Mouse (Mus musculus) MEL (cell line): ENCODE data around the gene Ankrd66. TPM values are rescaled to one million over a fixed set of nuclear protein-coding genes. Genes with fewer than 3 reads are reported as not detected.

Source experiments
- DNase-seq: peaks from one replicate; pipeline ENCODE4 v3.0.0; 2011; ENCODE audit warnings: low read depth, low spot score
- H3K27ac ChIP-seq: 2 replicates; pipeline ENCODE4 v1.5.1; 2012; ENCODE audit warnings: low read depth, mild to moderate bottlenecking, control low read depth, low read length, moderate library complexity; ENCODE audit not compliant: control insufficient read depth
- H3K27me3 ChIP-seq, 2 experiments: fragments of 150-350 bp in 1 of 2; sonication (generic) in 1 of 2; 2 replicates each; pipeline ENCODE4 v1.6.1; 2012; ENCODE audit warnings: low read length in 2 of 2, mild to moderate bottlenecking in 2 of 2, improper control_type of control experiment in 1 of 2, moderate library complexity in 1 of 2; ENCODE audit not compliant: insufficient read depth in 2 of 2, control insufficient read depth in 1 of 2
- H3K36me3 ChIP-seq, 2 experiments: 2 replicates each; pipeline ENCODE4 v1.6.1; 2012 to 2014; ENCODE audit warnings: low read length in 2 of 2, improper control_type of control experiment in 1 of 2, inconsistent platforms in 1 of 2, mild to moderate bottlenecking in 1 of 2; ENCODE audit not compliant: insufficient read depth in 2 of 2, control insufficient read depth in 1 of 2
- H3K4me1 ChIP-seq, 2 experiments: fragments of 150-350 bp in 1 of 2; sonication (generic) in 1 of 2; 2 replicates each; pipeline ENCODE4 v1.6.1; 2012; ENCODE audit warnings: low read length in 2 of 2, improper control_type of control experiment in 1 of 2, mild to moderate bottlenecking in 1 of 2; ENCODE audit not compliant: insufficient read depth in 2 of 2, control insufficient read depth in 1 of 2
- H3K4me3 ChIP-seq, 2 experiments: fragments of 150-350 bp in 1 of 2; sonication (generic) in 1 of 2; 2 replicates each; pipeline ENCODE4 v1.5.1; 2012; ENCODE audit warnings: low read depth in 2 of 2, low read length in 2 of 2, mild to moderate bottlenecking in 2 of 2, moderate library complexity in 2 of 2, control low read depth in 1 of 2, improper control_type of control experiment in 1 of 2; ENCODE audit not compliant: control insufficient read depth in 1 of 2, insufficient read depth in 1 of 2
- H3K79me2 ChIP-seq: 2 replicates; pipeline ENCODE4 v1.6.1; 2012; ENCODE audit warnings: mild to moderate bottlenecking, low read length, moderate library complexity; ENCODE audit not compliant: control insufficient read depth, poor library complexity, insufficient read depth
- H3K9ac ChIP-seq: 2 replicates; pipeline ENCODE4 v1.6.1; 2012; ENCODE audit warnings: low read depth, mild to moderate bottlenecking, control low read depth, low read length, moderate library complexity; ENCODE audit not compliant: control insufficient read depth, poor library complexity, severe bottlenecking
- H3K9me3 ChIP-seq: fragments of 150-350 bp; sonication (generic); replicated peaks from 2 replicates; pipeline ENCODE4 v1.6.1; 2012; ENCODE audit warnings: mild to moderate bottlenecking, low read length, improper control_type of control experiment, moderate library complexity; ENCODE audit not compliant: insufficient read depth
- CTCF ChIP-seq, 3 experiments: IDR thresholded peaks in 2 of 3; conservative IDR thresholded peaks in 1 of 3; 2 replicates each; pipeline ENCODE4 v1.5.1; 2011 to 2012; ENCODE audit warnings: low read length in 3 of 3, low read depth in 2 of 3, mild to moderate bottlenecking in 2 of 3, improper control_type of control experiment in 1 of 3, inconsistent platforms in 1 of 3, mixed read lengths in 1 of 3, moderate library complexity in 1 of 3; ENCODE audit not compliant: control insufficient read depth in 1 of 3, insufficient read depth in 1 of 3, poor library complexity in 1 of 3, severe bottlenecking in 1 of 3
- E2F4 ChIP-seq: IDR thresholded peaks from 2 replicates; pipeline ENCODE4 v1.6.1; 2011; ENCODE audit warnings: low read depth, low read length, improper control_type of control experiment, borderline replicate concordance
- JUND ChIP-seq: IDR thresholded peaks from 2 replicates; pipeline ENCODE4 v1.6.1; 2011; ENCODE audit warnings: low read depth, mild to moderate bottlenecking, improper control_type of control experiment, low read length
- MAX ChIP-seq: IDR thresholded peaks from 2 replicates; pipeline ENCODE4 v1.6.1; 2011; ENCODE audit warnings: low read length, improper control_type of control experiment
- POLR2AphosphoS5 ChIP-seq: IDR thresholded peaks from 2 replicates; pipeline ENCODE4 v1.6.1; 2012; ENCODE audit warnings: low read depth, borderline replicate concordance, mild to moderate bottlenecking, inconsistent platforms, low read length, moderate library complexity, mixed read lengths
- SIN3A ChIP-seq: IDR thresholded peaks from 2 replicates; pipeline ENCODE4 v1.6.1; 2012; ENCODE audit warnings: low read length, improper control_type of control experiment, inconsistent platforms
- USF1 ChIP-seq: IDR thresholded peaks from 2 replicates; pipeline ENCODE4 v1.6.1; 2014; ENCODE audit warnings: low read depth, mild to moderate bottlenecking, inconsistent platforms, low read length, improper control_type of control experiment, moderate library complexity
- ZC3H11A ChIP-seq: IDR thresholded peaks from 2 replicates; pipeline ENCODE4 v1.6.1; 2012; ENCODE audit warnings: low read depth, mild to moderate bottlenecking, inconsistent platforms, low read length, improper control_type of control experiment
- ZKSCAN1 ChIP-seq: IDR thresholded peaks from 2 replicates; pipeline ENCODE4 v1.6.1; 2012; ENCODE audit warnings: low read depth, mild to moderate bottlenecking, inconsistent platforms, low read length, improper control_type of control experiment, moderate library complexity
- ZNF384 ChIP-seq: IDR thresholded peaks from 2 replicates; pipeline ENCODE4 v1.6.1; 2012; ENCODE audit warnings: low read depth, mild to moderate bottlenecking, inconsistent platforms, low read length, improper control_type of control experiment
- polyA plus RNA-seq, 2 experiments: library from polyadenylated mRNA; stranded (reverse) in 1 of 2; unstranded in 1 of 2; fragments of >175 nt in 1 of 2; fragments of >200 nt in 1 of 2; gene quantifications; 2 replicates each; pipeline versions ENCODE4 v1.2.1 to v1.2.4; 2012; ENCODE audit warnings: low replicate concordance in 2 of 2, low read depth in 1 of 2; ENCODE audit not compliant: insufficient read length in 2 of 2, insufficient read depth in 1 of 2, missing spikeins in 1 of 2
- total RNA-seq: library from RNA; depleted of rRNA; stranded (reverse); fragments of 300-350 nt; gene quantifications from 2 replicates; pipeline ENCODE4 v1.2.3, GENCODE M21; 2012

The Ankrd66 gene
- total and polyA plus RNA-seq, 3 experiments, result not detected

DNA sequence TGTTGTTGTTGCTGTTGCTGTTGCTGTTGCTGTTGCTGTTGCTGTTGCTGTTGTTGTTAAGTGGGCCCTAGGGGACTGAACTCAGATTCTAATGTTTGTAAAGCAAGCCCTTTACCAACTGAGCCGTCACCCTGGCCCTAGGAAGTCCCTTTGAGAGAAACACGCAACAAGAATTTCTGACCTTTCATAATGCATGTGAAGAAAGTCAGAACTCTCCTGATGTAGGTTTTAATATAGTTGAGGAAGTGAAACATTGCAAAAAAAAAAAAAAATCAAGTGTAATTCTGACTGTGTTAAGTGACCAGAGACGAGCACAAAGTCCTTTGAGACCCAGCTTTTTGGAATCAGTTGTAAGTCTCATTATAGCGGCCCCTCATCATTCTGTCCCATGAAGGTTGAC lies 13.7 kb upstream of the Ankrd66 start:
- no peaks in the 10 kb centered on the region for H3K4me1 ChIP-seq
- no peak for TF ChIP-seq ZNF384
- TF ChIP-seq ZC3H11A, result no peak
- TF ChIP-seq MAX, result no peak
- TF ChIP-seq CTCF (IDR thresholded peaks at IDR 0.05 in 2 of 3, conservative IDR thresholded peaks at IDR 0.05 in 1 of 3; ENCODE audit: control insufficient read depth in 1 of 3, insufficient read depth in 1 of 3, low read depth in 2 of 3, low read length in 3 of 3, poor library complexity in 1 of 3, severe bottlenecking in 1 of 3), result no peak
- no peak for TF ChIP-seq POLR2AphosphoS5
- TF ChIP-seq, all 39 proteins: peak for 0
- Histone ChIP-seq H3K36me3 (no peaks in the 10 kb centered on the region), H3K27ac (no peak overlapping the region), H3K27me3 (no peaks in the 10 kb centered on the region), H3K9me3 (no peaks in the 10 kb centered on the region), H3K79me2 (no peaks in the 10 kb centered on the region), H3K4me3 (no peak overlapping the region), H3K9ac (no peak overlapping the region)
- no peak for DNase-seq

- no peaks in the 10 kb centered on the region for H3K79me2 ChIP-seq
- DNase-seq, result no peak
- no peaks in the 10 kb centered on the region for H3K9me3 ChIP-seq
- no peak overlapping the region for H3K27ac ChIP-seq
- no peak overlapping the region for H3K4me3 ChIP-seq
- H3K27me3 ChIP-seq, result no peaks in the 10 kb centered on the region
- TF ChIP-seq USF1 (no peak), JUND (no peak), ZKSCAN1 (no peak), MAX (no peak), E2F4 (no peak)
- H3K36me3 ChIP-seq, result no peaks in the 10 kb centered on the region
- H3K9ac ChIP-seq, result no peak overlapping the region
- H3K4me1 ChIP-seq, result no peaks in the 10 kb centered on the region
Observed at GRCm38 (mm10) chr17:43554516-43555403, 11.3 kb upstream of the Ankrd66 start.

DNA sequence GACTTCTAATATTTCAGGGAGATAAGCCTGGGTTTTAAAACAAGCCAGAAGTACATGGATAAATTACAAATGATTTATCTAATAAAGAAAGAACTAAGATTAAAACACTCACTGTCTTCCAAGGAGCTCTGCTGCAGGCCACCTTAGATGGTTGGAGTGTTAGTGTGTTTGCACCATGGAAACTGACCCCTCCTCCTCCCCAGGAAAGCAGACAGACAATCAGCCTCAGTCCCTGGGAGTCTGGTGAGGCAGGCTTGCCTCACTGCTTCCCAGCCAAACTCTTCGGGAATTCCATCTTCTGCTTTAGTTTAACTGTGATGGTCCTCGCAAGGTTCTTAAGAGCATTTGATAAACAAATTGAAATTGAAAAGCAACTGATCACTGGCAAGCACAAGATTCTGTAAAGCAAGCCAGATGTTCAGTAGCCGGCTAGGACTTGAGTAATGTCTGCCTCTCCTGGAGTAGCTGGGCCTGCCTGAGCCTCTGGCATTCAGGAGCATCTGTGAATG lies 7.7 kb upstream of the Ankrd66 start:
- TF ChIP-seq E2F4, result no peak
- TF ChIP-seq SIN3A, result no peak
- TF ChIP-seq, all 39 proteins: peak for 0
- Histone ChIP-seq H3K9ac (no peak overlapping the region), H3K79me2 (no peaks in the 10 kb centered on the region), H3K36me3 (no peaks in the 10 kb centered on the region), H3K27ac (no peak overlapping the region), H3K27me3 (no peaks in the 10 kb centered on the region), H3K4me3 (no peak overlapping the region), H3K4me1 (no peaks in the 10 kb centered on the region), H3K9me3 (no peaks in the 10 kb centered on the region)
- no peak for DNase-seq
